Mouse (Mus musculus) fat pad, adult 2 months (tissue): Measurements from ENCODE around the gene Tirap.
"Not testable (repeated sequence)": the region's sequence is repeated elsewhere in the genome, so short reads cannot be mapped to it uniquely, and the experiment has no call there.

Experiments
- DNase-seq: peaks from one replicate; pipeline ENCODE4 v3.0.0-alpha.2; 2011; ENCODE audit warnings: low read depth, low spot score; ENCODE audit errors: extremely low read depth

The Tirap gene

DNA sequence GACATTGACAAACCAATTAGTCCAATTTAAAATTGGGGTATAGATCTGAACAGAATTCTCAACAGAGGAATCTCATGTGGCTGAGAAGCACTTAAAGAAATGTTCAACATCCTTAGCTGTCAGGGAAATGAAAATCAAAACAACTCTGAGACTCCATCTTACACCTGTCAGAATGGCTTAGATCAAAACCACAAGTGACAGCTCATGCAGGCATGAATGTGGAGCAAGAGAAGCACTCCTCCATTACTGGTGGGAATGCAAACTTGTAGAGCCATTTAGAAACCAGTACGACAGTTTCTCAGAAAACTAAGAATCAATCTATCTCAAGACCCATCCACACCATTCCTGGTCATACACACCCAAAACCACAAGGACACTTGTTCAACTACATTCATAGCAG is 47.2 kb downstream of the Tirap start:
- no peak for DNase-seq

DNA sequence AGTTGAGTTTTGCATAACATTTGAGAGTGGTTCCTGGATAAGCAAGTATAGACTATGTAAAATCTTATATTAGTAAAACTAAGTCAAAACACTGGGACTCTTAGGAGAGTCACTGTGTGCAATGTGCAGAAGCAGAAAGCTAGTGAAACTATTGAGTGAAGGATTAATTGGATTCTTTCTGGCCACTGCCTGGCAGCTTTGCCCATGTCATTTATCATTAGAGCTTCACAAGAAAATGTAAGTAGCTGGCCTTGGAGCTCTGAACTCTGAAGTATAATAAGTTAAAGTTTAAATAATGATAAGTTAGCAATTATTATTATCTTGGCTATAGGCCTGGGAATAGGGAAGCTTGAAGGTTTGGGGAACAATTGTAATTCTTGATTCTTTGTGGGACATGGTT is 51.3 kb downstream of the Tirap start:
- DNase-seq, result not testable (repeated sequence)

DNA sequence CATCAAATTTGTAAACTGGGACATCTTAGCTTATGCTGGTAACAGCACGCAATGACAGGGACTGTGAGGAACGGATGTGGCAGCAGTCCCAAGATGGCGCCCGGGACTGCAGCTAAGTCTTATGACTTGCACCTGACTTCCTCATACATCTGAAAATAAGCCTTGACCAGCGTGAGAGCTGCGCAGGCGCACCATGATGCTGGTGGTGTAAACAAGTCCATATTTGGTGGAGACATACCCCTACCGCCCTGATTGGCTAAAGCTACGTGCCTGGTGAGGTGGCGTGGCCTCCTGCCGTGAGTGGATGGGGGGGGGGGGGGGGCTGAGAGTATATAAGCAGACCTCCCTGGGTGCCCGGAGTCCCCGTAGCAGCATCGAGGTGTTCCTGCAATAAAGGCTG is 52.8 kb downstream of the Tirap start:
- not testable (repeated sequence) for DNase-seq

DNA sequence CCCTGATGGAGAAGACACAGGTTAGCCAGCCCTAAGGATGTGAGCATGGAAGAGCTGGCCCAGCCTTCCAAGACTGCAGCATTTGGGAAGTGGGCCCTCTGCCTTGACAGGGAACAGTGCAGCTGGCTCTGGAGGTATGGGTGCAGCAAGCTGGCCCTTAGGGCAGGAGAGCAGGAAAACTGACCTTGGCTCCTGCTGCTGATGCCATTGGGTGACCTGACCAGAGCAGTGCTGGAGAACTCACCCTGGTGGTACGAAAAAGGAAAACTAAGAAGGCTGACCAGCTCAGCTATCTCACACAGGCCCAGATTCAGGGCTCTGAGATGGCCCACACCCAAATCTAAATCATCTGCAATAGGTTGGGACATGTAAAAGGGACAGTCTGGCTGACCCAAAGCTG is 54.3 kb downstream of the Tirap start:
- DNase-seq, result no peak

DNA sequence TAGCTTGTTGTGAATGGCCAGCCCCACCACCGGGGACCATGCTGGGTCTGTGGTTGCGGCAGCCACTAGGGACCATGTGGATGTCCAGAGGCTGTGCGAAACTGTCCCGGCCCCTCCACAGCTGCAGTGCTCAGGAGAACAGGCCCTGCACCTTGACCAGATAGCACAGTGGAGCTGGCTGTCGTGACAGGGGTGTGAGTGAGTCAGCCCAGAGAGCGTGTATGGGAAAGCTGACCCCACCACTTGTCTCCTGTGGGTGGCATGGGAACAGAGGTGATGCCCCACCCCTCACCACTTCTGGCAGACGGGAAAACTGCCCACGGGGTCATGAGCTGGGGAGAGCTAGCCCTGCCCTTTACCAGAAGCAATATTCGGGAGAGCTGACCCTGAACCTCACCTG is 55.0 kb downstream of the Tirap start:
- no peak for DNase-seq

DNA sequence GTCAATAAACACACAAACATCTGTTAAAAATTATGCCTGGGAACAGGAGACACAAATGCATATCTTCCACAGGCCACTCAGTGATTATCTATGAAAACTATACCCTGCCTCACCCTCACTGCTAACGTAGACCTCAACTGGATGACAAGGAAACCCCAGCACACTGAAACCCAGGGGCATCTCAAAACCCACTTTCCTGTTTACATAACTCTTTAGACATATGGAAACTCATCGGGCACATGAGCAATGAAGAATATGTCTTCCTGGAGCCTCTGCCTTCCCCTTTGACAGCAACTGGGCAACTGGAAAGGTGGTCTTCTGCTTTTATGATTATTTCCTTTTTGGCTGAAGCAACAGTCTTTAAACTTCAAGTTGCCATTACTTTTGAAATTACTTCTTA is 57.9 kb downstream of the Tirap start:
- DNase-seq, result no peak

DNA sequence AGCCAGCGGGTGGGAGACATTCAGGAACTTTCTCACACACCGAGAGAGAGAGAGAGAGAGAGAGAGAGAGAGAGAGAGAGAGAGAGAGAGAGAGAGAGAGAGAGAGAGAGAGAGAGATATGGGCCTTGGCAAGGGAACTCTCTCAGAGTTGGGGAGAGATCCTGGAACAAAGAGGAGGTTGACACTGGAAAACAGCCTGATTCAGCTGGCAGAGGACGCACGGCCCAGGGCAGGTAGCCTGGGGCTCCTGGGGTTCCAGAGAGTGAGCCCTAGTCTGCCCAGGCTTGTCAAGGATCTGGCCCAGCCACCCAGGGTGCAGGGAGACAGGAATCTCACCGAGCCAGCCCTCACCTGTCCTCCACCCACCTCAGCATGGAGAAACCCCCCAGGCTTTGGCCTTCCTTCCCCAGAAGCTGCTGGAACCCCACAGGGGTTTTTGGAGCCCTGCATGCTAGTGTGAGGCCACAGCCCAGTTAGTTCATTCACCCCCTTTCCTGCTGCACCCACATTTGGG is 60.8 kb downstream of the Tirap start:
- DNase-seq, result peak; percentile 62

DNA sequence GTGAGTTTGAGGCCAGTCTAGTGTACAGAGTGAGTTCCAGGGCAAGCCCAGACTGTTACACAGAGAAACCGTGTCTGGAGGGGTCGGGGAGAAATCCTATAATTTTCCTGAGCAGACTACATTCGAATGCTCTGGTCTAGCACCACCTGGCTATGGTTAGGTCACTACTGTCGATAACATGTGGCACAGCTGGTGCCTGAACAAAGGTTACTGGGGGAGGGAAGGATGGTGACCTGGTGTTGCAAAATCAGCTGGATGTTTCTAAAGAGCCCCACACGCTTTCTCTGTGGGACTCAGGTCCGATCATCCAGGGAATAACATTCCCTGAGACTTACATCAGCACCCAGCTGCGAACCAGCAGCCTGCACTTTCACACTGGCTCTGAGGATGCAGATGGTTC is 62.1 kb downstream of the Tirap start:
- DNase-seq, result no peak

DNA sequence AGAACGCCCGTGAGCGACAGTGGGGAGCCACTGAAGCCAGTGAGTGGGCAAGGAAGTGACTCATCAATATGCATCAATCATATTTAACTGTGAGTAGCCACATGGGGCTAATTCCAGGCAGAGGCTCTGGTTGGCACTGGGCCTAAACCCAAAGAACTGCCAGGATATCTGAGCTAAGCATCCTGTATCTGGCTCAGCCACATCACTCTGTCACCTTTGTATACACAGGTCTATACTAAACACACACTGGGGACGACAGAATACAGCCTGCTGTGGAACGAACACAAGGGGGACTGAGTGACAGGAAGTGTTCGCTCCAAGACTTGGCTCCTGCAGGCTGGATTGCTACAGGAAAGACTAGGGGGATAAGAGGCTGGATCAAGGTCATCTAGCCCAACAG is 64.5 kb downstream of the Tirap start:
- no peak for DNase-seq
